Mouse (Mus musculus) stomach, embryonic 15.5 days (tissue): ENCODE results near the gene Serpinb11. TPM values are rescaled to one million over a fixed set of nuclear protein-coding genes. Genes with fewer than 3 reads are reported as not detected.

Source experiments
- ATAC-seq: fragments of 200-750 bp; cut with Nextera tagmentation; 2 replicates; pipeline ENCODE4 v1.8.0; 2017; ENCODE audit warnings: low read depth, moderate number of reproducible peaks, moderate TSS enrichment; ENCODE audit not compliant: insufficient read depth, low FRiP score
- H3K27ac ChIP-seq: fragments of 300-500 bp; sonication (generic); 2 replicates; pipeline ENCODE4 v1.5.1; 2015; ENCODE audit warnings: mild to moderate bottlenecking, inconsistent platforms
- H3K27me3 ChIP-seq: fragments of 300-500 bp; sonication (generic); replicated peaks from 2 replicates; pipeline ENCODE4 v1.6.1; 2015; ENCODE audit warnings: inconsistent platforms
- H3K36me3 ChIP-seq: fragments of 300-500 bp; sonication (generic); 2 replicates; pipeline ENCODE4 v1.6.1; 2015; ENCODE audit warnings: inconsistent platforms
- H3K4me1 ChIP-seq: fragments of 300-500 bp; sonication (generic); 2 replicates; pipeline ENCODE4 v1.6.1; 2015; ENCODE audit warnings: inconsistent platforms
- H3K4me2 ChIP-seq: fragments of 300-500 bp; sonication (generic); 2 replicates; pipeline ENCODE4 v1.6.1; 2015; ENCODE audit warnings: mild to moderate bottlenecking, inconsistent platforms
- H3K4me3 ChIP-seq: fragments of 300-500 bp; sonication (generic); replicated peaks from 2 replicates; pipeline ENCODE4 v1.5.1; 2015; ENCODE audit warnings: inconsistent platforms
- H3K9ac ChIP-seq: fragments of 300-500 bp; sonication (generic); 2 replicates; pipeline ENCODE4 v1.6.1; 2015; ENCODE audit warnings: inconsistent platforms
- H3K9me3 ChIP-seq: fragments of 300-500 bp; sonication (generic); 2 replicates; pipeline ENCODE4 v1.6.1; 2016; ENCODE audit warnings: inconsistent platforms
- WGBS: fragments of 180-500 bp; shearing (Covaris S2); methylation state at CpG from one replicate; pipeline ENCODE4 v1.1.7; 2015; 5-methylcytosine and 5-hydroxymethylcytosine counted together
- polyA plus RNA-seq: library from polyadenylated mRNA; unstranded; fragments of >200 nt; fragmentation: Nextera tagmentation; extraction: Ambion mirVana; gene quantifications from 2 replicates; pipeline ENCODE4 v1.2.1, GENCODE M21; 2015

Serpinb11 gene
- polyA plus RNA-seq: 1.4 and 4.5 TPM in 2 replicates

- Histone ChIP-seq H3K4me3 (no peak within 1 kb of the TSS), H3K36me3 (no peaks in the 10 kb centered on the region), H3K27me3 (no peaks in the 10 kb centered on the region), H3K27ac (no peak within 1 kb of the TSS), H3K4me1 (no peaks in the 10 kb centered on the region), H3K4me2 (no peak within 1 kb of the TSS), H3K9me3 (no peaks in the 10 kb centered on the region), H3K9ac (no peak within 1 kb of the TSS)
- 64% methylated on average over 1 of the region's 1 CpGs for WGBS
- ATAC-seq: no peak
Measured at GRCm38 (mm10) chr1:107360898-107361297, at the start of gene Serpinb11. Serpinb11 (plus strand) TSS chr1:107361198.

- Histone ChIP-seq H3K4me3 (no peak overlapping the region), H3K36me3 (no peaks in the 10 kb centered on the region), H3K27ac (no peak overlapping the region), H3K4me1 (no peaks in the 10 kb centered on the region), H3K4me2 (no peak overlapping the region), H3K9me3 (no peaks in the 10 kb centered on the region), H3K9ac (no peak overlapping the region), H3K27me3 (no peaks in the 10 kb centered on the region)
- ATAC-seq: no peak
Measured at GRCm38 (mm10) chr1:107345979-107346378, 15.0 kb upstream of the Serpinb11 start.

- no peak overlapping the region for H3K27ac ChIP-seq
- no peak for ATAC-seq
- H3K9ac ChIP-seq: no peak overlapping the region
- no peak overlapping the region for H3K4me3 ChIP-seq
- H3K9me3 ChIP-seq: no peaks in the 10 kb centered on the region
- no peaks in the 10 kb centered on the region for H3K36me3 ChIP-seq
- WGBS: 71% methylated on average over 2 of the region's 2 CpGs
- no peaks in the 10 kb centered on the region for H3K27me3 ChIP-seq
- H3K4me2 ChIP-seq: no peak overlapping the region
- H3K4me1 ChIP-seq: no peaks in the 10 kb centered on the region
Measured at GRCm38 (mm10) chr1:107346788-107347187, 14.2 kb upstream of the Serpinb11 start.

GRCm38 (mm10) chr1:107350392-107350791 lies 10.6 kb upstream of the Serpinb11 start:
- Histone ChIP-seq H3K36me3 (no peaks in the 10 kb centered on the region), H3K4me3 (no peak overlapping the region), H3K9ac (no peak overlapping the region), H3K9me3 (no peaks in the 10 kb centered on the region), H3K4me2 (no peak overlapping the region), H3K4me1 (no peaks in the 10 kb centered on the region), H3K27me3 (no peaks in the 10 kb centered on the region), H3K27ac (no peak overlapping the region)
- WGBS: 39% methylated on average over 3 of the region's 3 CpGs
- ATAC-seq: no peak

- 49% methylated on average over 2 of the region's 2 CpGs for WGBS
- no peak overlapping the region for H3K4me2 ChIP-seq
- no peaks in the 10 kb centered on the region for H3K9me3 ChIP-seq
- no peaks in the 10 kb centered on the region for H3K36me3 ChIP-seq
- no peaks in the 10 kb centered on the region for H3K4me1 ChIP-seq
- no peak overlapping the region for H3K4me3 ChIP-seq
- H3K27me3 ChIP-seq: no peaks in the 10 kb centered on the region
- ATAC-seq: no peak
- no peak overlapping the region for H3K27ac ChIP-seq
- no peak overlapping the region for H3K9ac ChIP-seq
Measured at GRCm38 (mm10) chr1:107351115-107351514, 9.9 kb upstream of the Serpinb11 start.

- WGBS: 37% methylated on average over 3 of the region's 3 CpGs
- H3K4me1 ChIP-seq: no peaks in the 10 kb centered on the region
- H3K36me3 ChIP-seq: no peaks in the 10 kb centered on the region
- no peak overlapping the region for H3K9ac ChIP-seq
- H3K27ac ChIP-seq: no peak overlapping the region
- H3K27me3 ChIP-seq: no peaks in the 10 kb centered on the region
- H3K4me3 ChIP-seq: no peak overlapping the region
- no peak for ATAC-seq
- H3K9me3 ChIP-seq: no peaks in the 10 kb centered on the region
- H3K4me2 ChIP-seq: no peak overlapping the region
Measured at GRCm38 (mm10) chr1:107353046-107353445, 8.0 kb upstream of the Serpinb11 start.

GRCm38 (mm10) chr1:107365973-107366372 lies 5.0 kb downstream of the Serpinb11 start:
- Histone ChIP-seq H3K27ac (no peak overlapping the region), H3K4me1 (no peaks in the 10 kb centered on the region), H3K4me2 (no peak overlapping the region), H3K36me3 (no peaks in the 10 kb centered on the region), H3K27me3 (no peaks in the 10 kb centered on the region), H3K9ac (no peak overlapping the region), H3K9me3 (no peaks in the 10 kb centered on the region), H3K4me3 (no peak overlapping the region)
- WGBS: 65% methylated on average over 7 of the region's 7 CpGs
- no peak for ATAC-seq

GRCm38 (mm10) chr1:107368944-107369343 lies 7.9 kb downstream of the Serpinb11 start:
- WGBS: 66% methylated on average over 2 of the region's 2 CpGs
- peak; percentile 56 for ATAC-seq
- no peaks in the 10 kb centered on the region for H3K4me1 ChIP-seq
- no peak overlapping the region for H3K27ac ChIP-seq
- H3K4me2 ChIP-seq: no peak overlapping the region
- no peaks in the 10 kb centered on the region for H3K9me3 ChIP-seq
- H3K27me3 ChIP-seq: no peaks in the 10 kb centered on the region
- H3K4me3 ChIP-seq: no peak overlapping the region
- no peaks in the 10 kb centered on the region for H3K36me3 ChIP-seq
- no peak overlapping the region for H3K9ac ChIP-seq

- no peaks in the 10 kb centered on the region for H3K4me1 ChIP-seq
- no peaks in the 10 kb centered on the region for H3K36me3 ChIP-seq
- ATAC-seq: no peak
- 53% methylated on average over 4 of the region's 4 CpGs for WGBS
- no peak overlapping the region for H3K27ac ChIP-seq
- H3K9me3 ChIP-seq: no peaks in the 10 kb centered on the region
- H3K27me3 ChIP-seq: no peaks in the 10 kb centered on the region
- H3K4me2 ChIP-seq: no peak overlapping the region
- no peak overlapping the region for H3K4me3 ChIP-seq
- H3K9ac ChIP-seq: no peak overlapping the region
Measured at GRCm38 (mm10) chr1:107376952-107377351, 16.0 kb downstream of the Serpinb11 start.

- no peak overlapping the region for H3K4me2 ChIP-seq
- no peak overlapping the region for H3K27ac ChIP-seq
- no peaks in the 10 kb centered on the region for H3K9me3 ChIP-seq
- H3K4me1 ChIP-seq: no peaks in the 10 kb centered on the region
- ATAC-seq: no peak
- no peaks in the 10 kb centered on the region for H3K27me3 ChIP-seq
- no peak overlapping the region for H3K9ac ChIP-seq
- H3K4me3 ChIP-seq: no peak overlapping the region
- H3K36me3 ChIP-seq: no peaks in the 10 kb centered on the region
Measured at GRCm38 (mm10) chr1:107378368-107378767, 17.4 kb downstream of the Serpinb11 start.

GRCm38 (mm10) chr1:107381491-107381890 lies 20.5 kb downstream of the Serpinb11 start:
- no peaks in the 10 kb centered on the region for H3K36me3 ChIP-seq
- no peaks in the 10 kb centered on the region for H3K4me1 ChIP-seq
- H3K4me3 ChIP-seq: no peak overlapping the region
- H3K9ac ChIP-seq: no peak overlapping the region
- ATAC-seq: no peak
- H3K27ac ChIP-seq: no peak overlapping the region
- H3K27me3 ChIP-seq: no peaks in the 10 kb centered on the region
- no peaks in the 10 kb centered on the region for H3K9me3 ChIP-seq
- H3K4me2 ChIP-seq: no peak overlapping the region

- Histone ChIP-seq H3K4me2 (no peak overlapping the region), H3K9me3 (no peaks in the 10 kb centered on the region), H3K9ac (no peak overlapping the region), H3K4me3 (no peak overlapping the region), H3K4me1 (no peaks in the 10 kb centered on the region), H3K27me3 (no peaks in the 10 kb centered on the region), H3K27ac (no peak overlapping the region), H3K36me3 (no peaks in the 10 kb centered on the region)
- 91% methylated on average over 1 of the region's 1 CpGs for WGBS
- ATAC-seq: no peak
Measured at GRCm38 (mm10) chr1:107382404-107382803, 21.4 kb downstream of the Serpinb11 start.

- Histone ChIP-seq H3K36me3 (no peaks in the 10 kb centered on the region), H3K9me3 (no peaks in the 10 kb centered on the region), H3K4me1 (no peaks in the 10 kb centered on the region), H3K9ac (no peak overlapping the region), H3K4me3 (no peak overlapping the region), H3K27me3 (no peaks in the 10 kb centered on the region), H3K4me2 (no peak overlapping the region), H3K27ac (no peak overlapping the region)
- 90% methylated on average over 9 of the region's 9 CpGs for WGBS
- peak; percentile 66; the same call in 1 of the 2 replicates for ATAC-seq
Measured at GRCm38 (mm10) chr1:107384532-107384931, 23.5 kb downstream of the Serpinb11 start.
